Mouse (Mus musculus) megakaryocyte, embryonic 14.5 days (primary cell): ENCODE results near the gene Gm11237.
"Not testable (repeated sequence)": the region's sequence is repeated elsewhere in the genome, so short reads cannot be mapped to it uniquely, and the experiment has no call there.

Source experiments
- FLI1 ChIP-seq: IDR thresholded peaks from 2 replicates; pipeline ENCODE4 v1.6.1; 2012; ENCODE audit warnings: low read length, inconsistent platforms, mixed read lengths
- GATA1 ChIP-seq: IDR thresholded peaks from 3 replicates; pipeline ENCODE4 v1.6.1; 2012; ENCODE audit warnings: mixed read lengths, low read length, inconsistent platforms, borderline replicate concordance

- not testable (repeated sequence) for TF ChIP-seq GATA1, FLI1
These were observed 15.0 kb downstream of the Gm11237 start, which contains the start of gene Gm11236 for GRCm38 (mm10) chr4:73637821-73638220.
